Mouse (Mus musculus) neural tube, embryonic 15.5 days (tissue): ENCODE data around the gene Mal. TPM values are rescaled to one million over a fixed set of nuclear protein-coding genes. Genes with fewer than 3 reads are reported as not detected.

Source experiments
- ATAC-seq: fragments of 200-750 bp; cut with Nextera tagmentation; 2 replicates; pipeline ENCODE4 v1.8.0; 2017; ENCODE audit warnings: mild to moderate bottlenecking, moderate TSS enrichment, moderate library complexity; ENCODE audit not compliant: low FRiP score
- H3K27ac ChIP-seq: fragments of 300-500 bp; sonication (generic); replicated peaks from 2 replicates; pipeline ENCODE4 v1.5.1; 2015; ENCODE audit warnings: mild to moderate bottlenecking, inconsistent platforms
- H3K27me3 ChIP-seq: fragments of 300-500 bp; sonication (generic); replicated peaks from 2 replicates; pipeline ENCODE4 v1.6.1; 2015; ENCODE audit warnings: inconsistent platforms
- H3K36me3 ChIP-seq: fragments of 300-500 bp; sonication (generic); 2 replicates; pipeline ENCODE4 v1.6.1; 2015; ENCODE audit warnings: inconsistent platforms
- H3K4me1 ChIP-seq: fragments of 300-500 bp; sonication (generic); 2 replicates; pipeline ENCODE4 v1.6.1; 2015; ENCODE audit warnings: inconsistent platforms
- H3K4me2 ChIP-seq: fragments of 300-500 bp; sonication (generic); 2 replicates; pipeline ENCODE4 v1.6.1; 2015; ENCODE audit warnings: inconsistent platforms, mild to moderate bottlenecking, moderate library complexity
- H3K4me3 ChIP-seq: fragments of 300-500 bp; sonication (generic); replicated peaks from 2 replicates; pipeline ENCODE4 v1.5.1; 2015; ENCODE audit warnings: mild to moderate bottlenecking, inconsistent platforms
- H3K9ac ChIP-seq: fragments of 300-500 bp; sonication (generic); replicated peaks from 2 replicates; pipeline ENCODE4 v1.6.1; 2015; ENCODE audit warnings: mild to moderate bottlenecking, inconsistent platforms
- H3K9me3 ChIP-seq: fragments of 300-500 bp; sonication (generic); replicated peaks from 2 replicates; pipeline ENCODE4 v1.6.1; 2016; ENCODE audit warnings: inconsistent platforms
- WGBS: fragments of 180-500 bp; shearing (Covaris S2); methylation state at CpG from one replicate; pipeline ENCODE4 v1.1.7; 2015; ENCODE audit warnings: mixed read lengths; 5-methylcytosine and 5-hydroxymethylcytosine counted together
- polyA plus RNA-seq: library from polyadenylated mRNA; unstranded; fragments of >200 nt; fragmentation: Nextera tagmentation; extraction: Ambion mirVana; gene quantifications from 2 replicates; pipeline ENCODE4 v1.2.1, GENCODE M21; 2015

Mal gene
- polyA plus RNA-seq, 1 experiment from 2014 or later: 7.0 TPM

DNA sequence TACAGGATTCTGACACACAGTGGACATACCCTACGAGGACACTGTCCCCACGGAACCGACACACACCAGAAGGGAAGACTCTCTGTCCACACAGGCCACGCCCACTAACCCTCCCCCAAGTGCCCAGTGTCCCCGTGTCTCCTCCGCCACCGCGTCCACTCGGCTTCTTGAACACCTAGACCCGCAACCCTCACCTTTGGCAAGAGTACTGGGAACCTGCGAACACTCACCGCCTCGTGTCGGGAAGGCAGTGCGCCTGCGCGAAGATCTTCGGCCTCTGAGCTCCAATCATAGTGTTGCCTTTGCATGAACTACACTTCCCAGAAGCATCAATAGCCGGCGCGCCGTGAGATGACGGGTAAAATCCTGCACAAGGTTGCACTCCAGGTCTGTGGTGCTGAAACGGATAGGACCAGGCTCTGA lies 72.0 kb downstream of the Mal start:
- peaks cover 37% of the 10 kb centered on the region for H3K4me1 ChIP-seq
- WGBS: 0% methylated on average over 24 of the region's 24 CpGs
- H3K4me3 ChIP-seq: peak overlapping the region; percentile 63
- peak overlapping the region; percentile 76 for H3K9ac ChIP-seq
- ATAC-seq: peak; percentile 90
- peak overlapping the region; percentile 48 for H3K27ac ChIP-seq
- H3K36me3 ChIP-seq: peaks cover 13% of the 10 kb centered on the region
- peak overlapping the region; percentile 88 for H3K4me2 ChIP-seq
- H3K27me3 ChIP-seq: no peaks in the 10 kb centered on the region
- no peaks in the 10 kb centered on the region for H3K9me3 ChIP-seq

Other genes with a start within 250 kb of the Mal start
- gene Gpat2, start 231.5 kb downstream of the Mal start, polyA plus RNA-seq: 0.05 and 0.32 TPM in 2 replicates
- 31.2 and 36.4 TPM in 2 replicates for gene Fahd2a, start 212.1 kb downstream of the Mal start, polyA plus RNA-seq
- gene Kcnip3, start 134.6 kb downstream of the Mal start, polyA plus RNA-seq: 6.5 and 9.3 TPM in 2 replicates
- gene Prom2, start 115.2 kb downstream of the Mal start, polyA plus RNA-seq: 0.06 and 0.50 TPM in 2 replicates
- 6.3 and 6.5 TPM in 2 replicates for gene Zfp661, start 69.6 kb downstream of the Mal start, polyA plus RNA-seq
- 141 and 147 TPM in 2 replicates for gene Mrps5, start 69.5 kb downstream of the Mal start, polyA plus RNA-seq
- 0.99 and 2.6 TPM in 2 replicates for gene Mall, start 73.2 kb upstream of the Mal start, polyA plus RNA-seq
- 11.8 and 16.9 TPM in 2 replicates for gene Nphp1, start 132.2 kb upstream of the Mal start, polyA plus RNA-seq
- gene Mtln, start 135.8 kb upstream of the Mal start, polyA plus RNA-seq: 54.4 and 61.3 TPM in 2 replicates
- 5.3 and 13.7 TPM in 2 replicates for gene Bub1, start 175.2 kb upstream of the Mal start, polyA plus RNA-seq
- 0.13 and 0.33 TPM in 2 replicates for gene Acoxl, start 182.2 kb upstream of the Mal start, polyA plus RNA-seq